Mouse (Mus musculus) layer of hippocampus, adult 18-20 months (tissue): ENCODE measurements around the gene Klhdc7a. TPM values are rescaled to one million over a fixed set of nuclear protein-coding genes. Genes with fewer than 3 reads are reported as not detected.

Source experiments
- DNase-seq, 2 experiments: peaks; one replicate each; pipeline ENCODE4 v3.0.0; 2022; ENCODE audit warnings: low spot score in 2 of 2
- microRNA-seq, 2 experiments: library from miRNA; unstranded; fragments of <30 nt; microRNA quantifications; one replicate each; pipeline ENCODE4 v1.2.0; 2021
- total RNA-seq, 2 experiments: library from RNA; stranded (reverse); gene quantifications; 2 replicates each; pipeline ENCODE4 v1.2.3; 2021

The Klhdc7a gene
- total RNA-seq, 2 experiments from 2014 or later = 10.1 to 11.1 TPM

- DNase-seq = no peak
These were observed 7.0 kb downstream of the Klhdc7a start for GRCm38 (mm10) chr4:139960724-139961315.

GRCm38 (mm10) chr4:139960086-139960713, 7.6 kb downstream of the Klhdc7a start:
- no peak for DNase-seq

- no peak for DNase-seq
These were observed 8.6 kb downstream of the Klhdc7a start for GRCm38 (mm10) chr4:139959188-139959587.

GRCm38 (mm10) chr4:139950876-139951485, 16.8 kb downstream of the Klhdc7a start:
- no peak for DNase-seq

GRCm38 (mm10) chr4:139950431-139950848, 17.4 kb downstream of the Klhdc7a start:
- DNase-seq = no peak

GRCm38 (mm10) chr4:139948591-139948990, 19.2 kb downstream of the Klhdc7a start:
- no peak for DNase-seq

- DNase-seq = no peak
These were observed 20.5 kb downstream of the Klhdc7a start for GRCm38 (mm10) chr4:139947341-139947740.

- no peak for DNase-seq
These were observed 26.0 kb downstream of the Klhdc7a start for GRCm38 (mm10) chr4:139941831-139942230.

GRCm38 (mm10) chr4:139935557-139935956, 32.3 kb downstream of the Klhdc7a start:
- DNase-seq = no peak

GRCm38 (mm10) chr4:139932970-139933801, 34.6 kb downstream of the Klhdc7a start:
- peak; percentile 77 to 85 for DNase-seq

GRCm38 (mm10) chr4:139931790-139932510, 35.9 kb downstream of the Klhdc7a start:
- no peak for DNase-seq

- DNase-seq = no peak
These were observed 36.9 kb downstream of the Klhdc7a start for GRCm38 (mm10) chr4:139930885-139931284.

GRCm38 (mm10) chr4:139926161-139926561, 41.7 kb downstream of the Klhdc7a start:
- peak; percentile 66 to 71 for DNase-seq

- peak; percentile 20 to 52 for DNase-seq
These were observed 42.3 kb downstream of the Klhdc7a start for GRCm38 (mm10) chr4:139925275-139926160.

GRCm38 (mm10) chr4:139916731-139917130, 51.1 kb downstream of the Klhdc7a start:
- DNase-seq = no peak

Small RNA genes lying within 50 kb of the gene (microRNA-seq; reads per million reads assigned to microRNA genes)
- 0 to 0.25 reads per million in 2 experiments for gene Mir2139

Other genes starting within 250 kb of the Klhdc7a start
- gene Pax7, start 134.5 kb downstream of the Klhdc7a start, total RNA-seq = not detected